Mouse (Mus musculus) megakaryocyte progenitor cell, adult 5-6 weeks (primary cell): ENCODE data around the gene Wapl. TPM values are rescaled to one million over a fixed set of nuclear protein-coding genes. Genes with fewer than 3 reads are reported as not detected.

Experiments used
- ATAC-seq: replicated peaks from 2 replicates; pipeline ENCODE4 v1.8.0; 2016; ENCODE audit warnings: mild to moderate bottlenecking, moderate TSS enrichment, inconsistent platforms; ENCODE audit not compliant: poor library complexity
- total RNA-seq, 2 experiments: library from RNA; stranded (forward) in 1 of 2; stranded (reverse) in 1 of 2; fragments of 157-497, 149-512 nt in 1 of 2; fragments of 200-1000 nt in 1 of 2; gene quantifications; 2 replicates each; pipeline versions ENCODE4 v1.2.3 to v1.2.4; 2015 to 2017

Wapl gene
- total RNA-seq, 2 experiments from 2014 or later = 87.1 to 93.1 TPM

DNA sequence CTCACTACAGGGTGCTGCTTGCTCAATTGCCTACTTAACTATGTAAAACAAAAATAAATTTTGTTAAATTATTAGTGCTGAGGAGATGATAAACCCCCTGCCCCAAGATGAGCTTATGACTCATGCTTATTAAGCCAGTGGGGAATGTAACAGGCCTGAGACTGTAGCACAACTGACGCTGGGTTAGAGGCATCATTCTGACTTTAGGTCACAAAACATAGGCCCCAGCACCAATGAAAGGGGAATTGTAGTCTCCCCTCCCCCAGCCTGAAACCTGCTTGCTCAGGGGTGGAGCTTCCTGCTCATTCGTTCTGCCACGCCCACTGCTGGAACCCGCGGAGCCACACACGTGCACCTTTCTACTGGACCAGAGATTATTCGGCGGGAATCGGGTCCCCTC lies 97.9 kb downstream of the Wapl start:
- no peak for ATAC-seq

DNA sequence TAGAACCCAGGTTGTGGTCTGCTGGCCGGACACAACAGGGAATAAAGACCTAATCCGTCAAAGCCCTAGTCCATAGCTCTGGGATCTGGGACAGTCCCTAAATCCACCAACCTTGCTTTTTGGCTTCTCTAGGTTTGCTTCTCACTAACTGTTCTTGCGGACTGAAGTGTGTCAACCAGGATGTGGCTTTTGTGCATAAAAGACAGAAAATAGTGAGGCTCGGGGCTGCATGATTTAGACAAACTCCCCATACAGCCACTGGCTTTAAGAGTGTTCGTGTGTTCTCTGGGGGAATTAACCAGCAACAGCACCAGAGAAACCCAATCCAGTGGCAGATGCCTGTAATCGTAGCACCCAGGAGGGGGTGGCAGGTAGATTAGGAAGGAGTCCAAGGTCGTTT lies 98.4 kb downstream of the Wapl start:
- no peak for ATAC-seq

DNA sequence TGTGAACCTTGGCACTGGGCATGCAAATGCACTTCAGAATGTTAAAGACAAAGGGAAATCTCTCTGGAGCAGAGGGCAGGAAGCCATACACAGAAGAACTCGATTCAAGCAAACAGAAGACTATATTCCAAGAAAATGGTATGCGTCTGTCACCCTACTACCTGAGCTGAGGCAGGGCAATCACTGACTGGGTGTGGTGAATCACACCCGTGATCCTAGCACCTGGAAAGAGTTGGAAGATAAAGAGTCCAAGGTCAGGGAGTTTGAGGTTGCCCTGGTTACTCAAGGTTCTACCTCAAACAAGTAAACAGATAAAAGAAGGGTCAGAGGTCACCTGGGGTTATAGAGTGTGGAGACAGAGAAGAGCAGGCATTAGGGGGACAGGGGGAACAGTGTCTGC lies 100.0 kb downstream of the Wapl start:
- no peak for ATAC-seq

DNA sequence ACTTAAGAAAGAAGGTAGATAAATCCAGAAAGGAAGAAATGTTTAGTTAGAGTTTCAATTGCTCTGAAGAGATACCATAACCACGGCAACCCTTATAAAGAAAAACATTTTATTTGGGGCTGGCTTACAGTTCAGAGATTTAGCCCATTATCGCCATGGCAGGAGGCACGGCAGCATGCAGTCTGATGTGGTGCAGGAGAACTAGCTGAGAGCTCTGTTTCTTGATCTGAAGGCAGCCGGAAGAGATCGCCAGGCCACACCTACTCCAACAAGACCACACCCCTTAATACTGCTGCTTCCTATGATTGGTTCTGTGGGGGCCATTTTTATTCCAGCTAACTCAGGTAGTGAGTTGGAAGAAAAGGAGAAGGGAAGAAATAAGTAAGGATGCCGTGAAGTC lies 100.5 kb downstream of the Wapl start:
- no peak for ATAC-seq

DNA sequence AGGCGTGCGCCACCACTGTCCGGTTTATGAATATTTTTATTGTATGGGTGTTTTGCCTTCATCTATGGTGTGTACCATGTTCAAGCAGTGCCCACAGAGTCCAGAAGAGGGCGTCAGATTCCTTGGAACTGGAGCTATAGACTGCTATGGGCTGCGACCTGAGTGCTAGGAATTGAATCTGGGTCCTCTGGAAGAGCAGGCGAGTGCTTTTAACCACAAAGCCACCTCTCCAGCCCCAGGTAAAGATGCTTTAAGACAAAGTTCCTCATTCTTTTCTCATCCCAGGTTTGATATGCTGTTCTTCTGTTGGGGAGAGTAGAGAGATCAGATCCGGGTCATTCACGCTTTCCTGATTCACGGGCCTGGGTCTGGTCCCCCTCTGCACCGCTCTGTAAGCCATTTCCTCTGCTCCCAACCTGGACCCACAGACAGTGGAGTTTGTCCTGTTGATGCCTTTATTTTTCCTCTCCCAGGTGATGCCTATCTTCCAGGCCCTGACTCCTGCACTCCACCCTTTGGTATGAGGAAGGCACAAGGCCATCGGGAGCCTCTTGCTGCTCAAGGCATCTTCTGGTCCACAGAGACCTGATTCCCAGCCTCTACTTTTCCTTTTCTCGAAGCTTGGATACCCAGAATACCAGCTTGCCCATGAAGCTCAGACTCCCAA lies 103.1 kb downstream of the Wapl start:
- ATAC-seq = no peak

DNA sequence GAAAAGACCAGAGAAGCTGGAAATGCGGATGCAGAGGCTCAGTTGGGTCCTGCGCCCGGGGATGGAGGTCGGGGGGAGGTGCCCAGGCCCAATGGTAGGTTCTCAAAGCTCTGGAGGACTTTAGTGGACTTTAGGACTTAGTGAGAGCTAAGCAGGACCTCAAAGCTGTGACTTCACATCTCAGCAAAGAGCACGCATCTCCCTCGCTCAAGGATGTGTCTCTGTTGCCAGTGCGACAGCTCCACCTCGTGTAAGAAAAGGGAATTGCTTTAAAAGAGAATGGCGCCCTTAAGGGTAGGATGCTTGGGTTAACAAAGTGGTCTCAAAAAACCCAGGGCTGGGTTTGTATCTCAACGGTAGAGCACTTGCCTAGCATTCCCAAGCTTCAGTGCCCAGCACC lies 104.1 kb downstream of the Wapl start:
- peak; percentile 95 for ATAC-seq

DNA sequence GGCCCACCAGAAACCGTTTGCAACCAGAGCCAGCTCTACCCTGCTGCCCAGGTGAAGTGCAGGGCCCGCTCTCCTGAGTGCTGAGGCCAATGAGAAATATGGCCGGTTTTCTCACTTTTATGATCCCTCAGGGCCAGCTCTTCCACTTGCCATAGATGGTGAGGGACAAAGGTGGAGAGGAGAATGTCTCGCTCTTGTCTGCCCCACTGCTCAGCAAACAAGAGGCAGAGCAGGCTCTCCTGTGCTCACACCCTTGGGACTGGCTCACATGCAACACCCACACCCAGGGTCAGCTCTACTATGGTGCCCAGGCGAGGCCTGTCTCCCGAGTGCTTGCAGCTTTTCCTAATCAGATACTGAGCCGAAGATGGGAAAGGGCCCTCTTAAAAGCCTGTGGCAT lies 105.0 kb downstream of the Wapl start:
- ATAC-seq = no peak

DNA sequence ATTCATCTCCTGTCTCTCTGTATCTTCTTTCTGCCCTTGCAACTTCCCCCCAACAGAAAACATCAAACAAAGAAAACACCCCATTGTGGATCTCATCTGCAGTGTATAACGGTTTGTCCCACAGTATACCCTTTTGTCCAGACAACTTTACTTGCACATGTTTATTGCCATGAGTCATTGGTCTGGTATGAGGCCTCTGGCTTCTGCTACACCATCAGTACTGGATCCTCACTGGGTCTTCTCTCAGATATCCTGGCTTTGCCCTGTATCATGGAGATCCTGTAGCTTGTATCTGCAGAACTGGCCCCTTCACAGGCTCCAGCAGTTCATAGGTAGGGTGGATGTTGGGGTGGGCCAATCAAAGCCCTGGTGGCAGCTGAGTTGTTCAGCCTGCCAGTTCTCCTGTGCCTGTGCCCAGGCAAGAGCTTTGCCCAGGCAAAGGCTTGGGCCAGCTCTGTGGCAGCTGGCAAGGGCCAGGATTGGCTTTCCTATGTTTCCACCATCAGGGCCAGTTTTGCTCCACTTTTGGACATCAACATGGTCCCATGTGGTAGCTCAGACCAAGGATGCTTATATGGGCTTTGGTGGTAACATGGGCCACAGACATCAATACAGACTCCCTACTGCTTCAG lies 119.8 kb downstream of the Wapl start:
- ATAC-seq = no peak

Other genes with a start within 250 kb of the Wapl start
- gene Bmpr1a, start 170.6 kb upstream of the Wapl start, total RNA-seq (2015) = 0.39 and 0.68 TPM in 2 replicates
- 0.25 and 0.41 TPM in 2 replicates for gene Bmpr1a, start 170.6 kb upstream of the Wapl start, total RNA-seq (2017)
- gene 9230112D13Rik, start 151.1 kb upstream of the Wapl start, total RNA-seq (2015) = not detected in 2 replicates
- not detected in 2 replicates for gene 9230112D13Rik, start 151.1 kb upstream of the Wapl start, total RNA-seq (2017)
- gene Ldb3, start 85.2 kb upstream of the Wapl start, total RNA-seq (2015) = not detected in 2 replicates
- gene Ldb3, start 85.2 kb upstream of the Wapl start, total RNA-seq (2017) = not detected in 2 replicates
- not detected in 2 replicates for gene Opn4, start 73.8 kb upstream of the Wapl start, total RNA-seq (2015)
- not detected in 2 replicates for gene Opn4, start 73.8 kb upstream of the Wapl start, total RNA-seq (2017)
- gene Grid1, start 146.2 kb downstream of the Wapl start, total RNA-seq (2015) = not detected in 2 replicates
- not detected in 2 replicates for gene Grid1, start 146.2 kb downstream of the Wapl start, total RNA-seq (2017)